Mouse (Mus musculus): ENCODE data around the gene Rnf207.

Rnf207 gene

DNA sequence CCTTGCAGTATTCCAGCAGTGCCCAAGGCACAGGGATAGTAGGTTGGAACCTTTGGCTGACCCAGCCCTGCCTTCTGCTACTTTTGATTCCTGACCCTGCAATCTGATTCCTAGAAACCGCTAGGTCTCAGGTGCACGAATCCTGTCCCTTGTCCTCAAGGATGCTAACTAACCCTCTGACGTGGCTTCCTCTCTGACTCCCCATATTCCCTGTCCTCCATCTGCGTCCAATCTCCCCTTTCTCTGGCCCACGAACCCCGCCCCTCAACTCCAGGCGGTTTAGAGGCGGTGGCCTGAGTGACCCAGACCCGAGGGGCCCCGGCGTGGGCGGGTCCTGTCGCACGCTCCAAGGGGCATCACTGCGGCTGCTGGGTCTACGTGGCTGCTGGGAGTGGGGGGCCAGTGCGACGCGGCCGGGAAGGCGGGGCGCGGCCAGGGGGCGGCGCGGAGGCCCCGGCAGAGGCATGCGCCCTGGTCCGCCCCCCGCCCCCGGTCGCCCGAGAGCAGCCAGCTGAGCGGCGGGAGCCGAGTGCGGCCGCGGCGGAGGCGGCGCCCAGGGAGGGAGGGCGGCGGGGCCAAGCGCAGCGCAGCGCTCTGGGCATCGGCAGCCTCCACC is 45.1 kb downstream of the Rnf207 start, which contains the start of gene Gpr153:
Gene Gpr153 (plus strand): TSS at position 612 of the 616 bp plus-strand sequence.
- in situ Hi-C loops (cut with MseI, MboI), result no loop called here

GRCm38 (mm10) chr4:152273191-152273590 is 45.6 kb downstream of the Rnf207 start:
- in situ Hi-C loops (cut with MseI, MboI), result no loop called here

DNA sequence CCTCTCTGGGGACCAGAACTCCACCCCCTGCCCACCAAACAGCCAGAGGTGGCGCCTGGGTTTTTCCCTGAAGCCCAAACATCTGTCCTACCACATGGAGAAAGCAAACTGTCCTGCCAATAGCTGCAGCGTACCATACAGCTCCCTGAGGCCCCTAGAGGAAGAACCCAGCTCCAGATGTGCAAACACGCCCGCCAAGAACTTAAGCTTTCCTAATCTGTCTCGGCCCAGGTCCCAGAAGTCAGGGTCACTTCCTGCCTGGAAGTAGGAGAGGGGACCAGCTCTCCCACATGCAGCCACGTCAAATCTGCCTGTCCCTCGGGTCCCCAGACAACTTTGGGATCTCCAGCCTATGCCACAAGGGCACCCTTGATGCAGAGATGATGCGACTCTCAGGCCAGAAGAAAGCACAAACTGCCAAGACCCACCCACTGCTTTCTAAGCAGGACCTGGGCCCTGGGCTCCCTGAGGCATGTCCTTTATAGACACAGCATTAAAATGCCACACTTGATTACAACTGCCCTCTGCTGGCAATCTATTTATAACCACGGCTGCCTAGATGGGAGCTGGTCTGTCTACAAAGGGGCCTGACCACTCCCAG is 46.2 kb downstream of the Rnf207 start:
- in situ Hi-C loops (cut with MseI, MboI), result no loop called here

GRCm38 (mm10) chr4:152272006-152272405 is 46.8 kb downstream of the Rnf207 start:
- in situ Hi-C loops (cut with MseI, MboI), result no loop called here

- in situ Hi-C loops (cut with MseI, MboI), result no loop called here
Observed at GRCm38 (mm10) chr4:152271334-152271733, 47.5 kb downstream of the Rnf207 start.

GRCm38 (mm10) chr4:152270599-152270998 is 48.2 kb downstream of the Rnf207 start:
- in situ Hi-C loops (cut with MseI, MboI), result no loop called here

DNA sequence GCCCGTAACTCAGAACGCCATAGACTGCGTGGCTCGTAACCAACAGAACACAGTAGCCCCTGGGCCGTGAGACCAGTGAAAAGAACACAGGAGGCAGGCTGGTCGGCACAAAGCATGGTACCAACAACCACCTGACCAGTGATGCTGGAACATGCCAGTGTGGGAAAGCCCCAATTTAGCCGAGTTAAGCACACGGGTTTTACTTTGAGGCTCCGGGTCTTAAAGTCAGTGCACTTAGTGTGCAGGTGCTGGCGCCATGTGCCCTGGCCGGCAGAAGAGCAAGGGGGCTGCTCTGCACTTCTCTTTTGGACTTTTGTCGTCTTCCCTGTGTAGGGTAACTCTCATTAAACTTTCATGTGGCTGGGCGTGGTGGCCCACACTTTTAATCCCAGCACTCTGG is 48.8 kb downstream of the Rnf207 start:
- in situ Hi-C loops (cut with MseI, MboI), result no loop called here

DNA sequence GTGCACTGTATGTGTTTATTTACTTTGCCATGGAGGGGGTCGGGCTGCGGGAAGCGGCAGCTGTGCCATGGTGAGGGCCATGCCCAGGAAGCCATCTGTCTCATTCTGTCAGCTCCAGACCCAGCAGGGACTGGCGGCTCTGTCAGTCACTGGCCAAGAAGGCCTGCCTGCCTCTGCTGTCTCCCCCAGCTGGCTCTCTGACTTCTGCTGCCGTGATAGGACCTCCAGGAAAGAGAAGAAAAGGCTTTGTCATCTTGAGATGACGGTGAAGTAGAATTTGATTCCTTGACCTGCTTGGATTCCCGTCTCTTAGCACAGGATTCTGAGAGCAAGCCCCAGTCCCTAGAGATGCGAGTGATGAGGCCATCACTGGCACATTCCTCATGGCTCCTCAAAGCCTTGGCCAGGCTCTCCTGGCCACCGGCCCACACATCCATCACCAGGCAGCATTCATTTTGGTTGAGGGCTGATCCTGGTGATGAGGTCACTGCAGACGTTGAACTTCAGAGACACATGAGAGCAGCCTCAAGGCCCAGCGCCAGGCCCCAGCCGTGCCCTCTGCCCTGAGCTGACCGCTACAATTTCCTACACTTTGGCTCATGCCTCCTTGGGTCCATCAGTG is 50.9 kb downstream of the Rnf207 start:
- in situ Hi-C loops (cut with MseI, MboI), result no loop called here

DNA sequence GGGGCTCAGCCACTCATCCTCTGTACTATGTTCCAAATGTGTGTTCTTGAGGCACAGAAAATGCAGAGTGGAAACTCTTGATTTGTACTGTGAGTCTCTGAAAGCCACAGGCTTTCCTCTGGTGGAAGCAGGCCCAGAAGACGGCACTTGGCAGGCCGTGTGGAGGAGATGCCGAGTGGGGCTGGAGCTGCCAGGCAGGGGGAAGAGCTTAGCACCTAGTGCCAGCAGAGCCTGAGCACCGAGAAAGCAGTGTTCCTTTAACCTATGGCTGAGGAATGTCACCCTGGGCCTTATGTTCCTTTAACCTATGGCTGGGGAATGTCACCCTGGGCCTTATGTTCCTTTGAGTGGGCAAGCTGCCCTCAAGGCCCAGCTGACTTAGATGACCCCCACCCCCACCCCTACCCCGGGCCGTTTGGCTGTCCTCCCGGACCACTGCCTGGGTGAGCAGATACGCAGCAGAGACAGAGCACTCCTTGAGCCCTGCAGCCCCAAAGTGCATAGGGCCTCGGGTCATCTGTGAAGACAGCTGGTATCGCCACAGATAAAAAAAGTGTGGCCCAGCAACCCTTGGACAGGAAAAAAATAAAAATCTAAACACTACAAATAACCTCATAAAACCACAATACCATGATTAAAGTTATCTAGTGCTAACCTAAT is 52.4 kb downstream of the Rnf207 start:
- in situ Hi-C loops (cut with MseI, MboI), result no loop called here

DNA sequence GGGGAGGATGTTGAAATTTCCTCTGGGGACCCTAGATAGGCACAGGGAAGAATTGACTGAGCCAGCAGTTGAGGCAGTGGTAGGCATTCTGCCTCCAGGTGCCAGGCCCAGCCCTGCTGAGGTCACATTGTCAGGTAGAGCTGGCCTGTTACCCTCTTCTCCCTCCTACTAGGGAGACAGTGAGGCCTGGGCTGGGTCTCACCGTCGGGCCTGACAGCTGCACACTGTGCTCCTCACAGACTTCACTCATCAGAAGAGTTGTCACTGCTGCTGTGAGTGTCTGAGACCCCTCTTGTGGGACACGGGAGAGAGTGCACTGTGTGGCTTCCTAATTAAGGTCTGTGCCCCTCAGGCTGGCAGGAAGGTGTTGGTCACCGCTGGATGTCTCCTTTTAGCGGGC is 53.0 kb downstream of the Rnf207 start:
- in situ Hi-C loops (cut with MseI, MboI), result no loop called here

DNA sequence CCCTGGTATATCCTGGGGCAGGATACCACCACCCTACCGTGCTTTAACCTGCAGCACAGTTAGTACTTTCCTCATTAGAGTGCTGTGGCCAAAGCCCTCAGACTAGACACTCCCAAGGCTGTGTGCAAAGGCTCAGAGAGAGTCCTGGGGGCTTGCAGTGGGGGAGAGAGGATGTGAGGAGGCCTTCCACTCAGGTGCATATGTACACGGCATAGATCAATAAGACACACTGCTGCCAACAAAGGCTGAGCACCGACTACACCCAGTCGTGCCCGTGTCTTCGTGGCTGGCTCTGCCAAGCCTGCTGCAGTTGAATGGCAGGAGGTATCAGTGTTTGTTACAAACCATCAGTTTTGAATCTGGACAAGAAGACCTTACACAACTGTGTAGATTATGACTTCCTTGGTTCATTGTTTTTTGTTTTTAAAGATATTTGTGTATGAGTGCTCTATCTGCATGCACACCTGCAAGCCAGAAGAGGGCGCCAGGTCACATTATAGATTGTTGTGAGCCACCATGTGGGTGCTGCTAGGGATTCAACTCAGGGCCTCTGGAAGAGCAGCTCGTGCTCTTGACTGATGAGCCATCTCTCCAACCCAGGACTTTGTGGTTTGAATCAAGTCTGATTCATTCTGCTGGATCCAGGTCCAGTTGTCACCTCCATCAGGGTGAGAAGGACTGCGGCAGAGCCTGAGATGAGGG is 53.8 kb downstream of the Rnf207 start:
- in situ Hi-C loops (cut with MseI, MboI), result no loop called here

- in situ Hi-C loops (cut with MseI, MboI), result no loop called here
Observed at GRCm38 (mm10) chr4:152264177-152264530, 54.6 kb downstream of the Rnf207 start.

- in situ Hi-C loops (cut with MseI, MboI), result no loop called here
Observed at GRCm38 (mm10) chr4:152263512-152264176, 55.1 kb downstream of the Rnf207 start.

DNA sequence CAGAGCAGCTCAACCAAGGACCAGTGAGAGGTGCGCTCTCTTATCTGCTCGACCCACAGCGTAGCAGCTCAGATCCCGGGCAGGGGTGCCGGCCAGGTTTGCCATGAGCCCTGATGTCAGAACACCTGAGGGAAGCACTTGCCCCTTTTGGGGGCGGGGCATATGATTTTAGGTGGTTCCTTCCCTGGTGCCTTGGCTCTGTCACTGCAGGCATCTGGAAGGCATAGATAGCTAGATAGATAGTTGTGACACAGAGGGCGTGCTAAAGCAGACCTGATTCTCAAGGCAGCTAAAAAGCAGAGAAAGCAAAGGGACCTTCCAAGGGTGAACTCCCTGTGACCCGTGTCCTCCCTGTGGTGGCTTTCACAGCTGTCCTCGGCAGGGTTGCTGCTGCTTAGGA is 55.7 kb downstream of the Rnf207 start:
- in situ Hi-C loops (cut with MseI, MboI), result no loop called here

GRCm38 (mm10) chr4:152262187-152262586 is 56.6 kb downstream of the Rnf207 start:
- in situ Hi-C loops (cut with MseI, MboI), result no loop called here

- in situ Hi-C loops (cut with MseI, MboI), result no loop called here
Observed at GRCm38 (mm10) chr4:152260451-152260850, 58.3 kb downstream of the Rnf207 start.

GRCm38 (mm10) chr4:152257070-152257469 is 61.7 kb downstream of the Rnf207 start:
- in situ Hi-C loops (cut with MseI, MboI), result no loop called here

Measured in mouse trophoblast stem cell (cell line).